Mouse (Mus musculus) hindbrain, embryonic 14.5 days (tissue): Measurements from ENCODE around the gene Bcl9. TPM values are rescaled to one million over a fixed set of nuclear protein-coding genes. Genes with fewer than 3 reads are reported as not detected.

Source experiments
- ATAC-seq: fragments of 200-750 bp; cut with Nextera tagmentation; 2 replicates; pipeline ENCODE4 v1.8.0; 2017; ENCODE audit warnings: moderate number of reproducible peaks, mild to moderate bottlenecking, moderate TSS enrichment, moderate library complexity; ENCODE audit not compliant: low FRiP score
- DNase-seq: peaks from one replicate; pipeline ENCODE4 v3.0.0-alpha.2; 2015; ENCODE audit warnings: low spot score
- H3K27ac ChIP-seq: fragments of 300-500 bp; sonication (generic); 2 replicates; pipeline ENCODE4 v1.5.1; 2014; ENCODE audit warnings: mild to moderate bottlenecking, moderate library complexity
- H3K27me3 ChIP-seq: fragments of 300-500 bp; sonication (generic); 2 replicates; pipeline ENCODE4 v1.6.1; 2014; ENCODE audit warnings: mild to moderate bottlenecking, low read length, mixed read lengths; ENCODE audit not compliant: control insufficient read depth, insufficient read depth
- H3K36me3 ChIP-seq: fragments of 300-500 bp; sonication (generic); replicated peaks from 2 replicates; pipeline ENCODE4 v1.6.1; 2014; ENCODE audit not compliant: control insufficient read depth, insufficient read depth
- H3K4me1 ChIP-seq: fragments of 300-500 bp; sonication (generic); replicated peaks from 2 replicates; pipeline ENCODE4 v1.6.1; 2014; ENCODE audit warnings: antibody characterized with exemption, low read length, mixed read lengths; ENCODE audit not compliant: control insufficient read depth, insufficient read depth
- H3K4me2 ChIP-seq: fragments of 300-500 bp; sonication (generic); replicated peaks from 2 replicates; pipeline ENCODE4 v1.6.1; 2014; ENCODE audit warnings: mild to moderate bottlenecking, moderate library complexity
- H3K4me3 ChIP-seq: fragments of 300-500 bp; sonication (generic); replicated peaks from 2 replicates; pipeline ENCODE4 v1.5.1; 2014; ENCODE audit warnings: mild to moderate bottlenecking, low read length
- H3K9ac ChIP-seq: fragments of 300-500 bp; sonication (generic); 2 replicates; pipeline ENCODE4 v1.6.1; 2014
- H3K9me3 ChIP-seq: fragments of 300-500 bp; sonication (generic); 2 replicates; pipeline ENCODE4 v1.6.1; 2016; ENCODE audit warnings: low read length; ENCODE audit not compliant: control insufficient read depth
- WGBS: fragments of 180-500 bp; shearing (Covaris S2); extraction: QIAGEN DNeasy Blood & Tissue Kit; methylation state at CpG from one replicate; pipeline ENCODE4 v1.1.7; 2014; 5-methylcytosine and 5-hydroxymethylcytosine counted together
- polyA plus RNA-seq: library from polyadenylated mRNA; unstranded; fragments of >200 nt; fragmentation: Nextera tagmentation; extraction: Ambion mirVana; gene quantifications from 2 replicates; pipeline ENCODE4 v1.2.1, GENCODE M21; 2014

Bcl9 gene
- 51.8 and 62.3 TPM in 2 replicates for polyA plus RNA-seq

GRCm38 (mm10) chr3:97297553-97298432, at the start of gene Bcl9:
Bcl9 (minus strand) TSS chr3:97297917.
- no peaks in the 10 kb centered on the region for H3K36me3 ChIP-seq
- no peaks in the 10 kb centered on the region for H3K27me3 ChIP-seq
- DNase-seq (peak; percentile 86), ATAC-seq (peak; percentile 84)
- H3K27ac ChIP-seq: peak within 1 kb of the TSS; percentile 97
- H3K4me2 ChIP-seq: peak within 1 kb of the TSS; percentile 71
- no peaks in the 10 kb centered on the region for H3K9me3 ChIP-seq
- H3K4me3 ChIP-seq: peak within 1 kb of the TSS; percentile 51
- H3K9ac ChIP-seq: peak within 1 kb of the TSS; percentile 78
- under 1% methylated on average over 21 of the region's 21 CpGs for WGBS
- H3K4me1 ChIP-seq: peaks cover 41% of the 10 kb centered on the region

- Histone ChIP-seq H3K27ac (no peak overlapping the region), H3K36me3 (no peaks in the 10 kb centered on the region), H3K9me3 (no peaks in the 10 kb centered on the region), H3K27me3 (no peaks in the 10 kb centered on the region), H3K4me1 (peaks cover 4% of the 10 kb centered on the region), H3K4me2 (no peak overlapping the region), H3K4me3 (no peak overlapping the region), H3K9ac (no peak overlapping the region)
- WGBS: 76% methylated on average over 5 of the region's 5 CpGs
- DNase-seq (no peak), ATAC-seq (no peak)
These were observed 41.5 kb upstream of the Bcl9 start for GRCm38 (mm10) chr3:97339193-97339576.

- ATAC-seq: peak; percentile 90
- Histone ChIP-seq H3K4me2 (0 out of 2 replicates have a peak overlapping the region, but pooled peaks have one; percentile 10), H3K9ac (no peak overlapping the region)
These were observed 40.9 kb upstream of the Bcl9 start for GRCm38 (mm10) chr3:97338522-97339192.

GRCm38 (mm10) chr3:97337306-97337705, 39.6 kb upstream of the Bcl9 start:
- Histone ChIP-seq H3K27me3 (no peaks in the 10 kb centered on the region), H3K9me3 (no peaks in the 10 kb centered on the region), H3K4me1 (peaks cover 4% of the 10 kb centered on the region), H3K9ac (no peak overlapping the region), H3K36me3 (no peaks in the 10 kb centered on the region), H3K4me2 (0 out of 2 replicates have a peak overlapping the region, but pooled peaks have one; percentile 12), H3K27ac (no peak overlapping the region), H3K4me3 (no peak overlapping the region)
- 49% methylated on average over 11 of the region's 11 CpGs for WGBS
- ATAC-seq (no peak), DNase-seq (no peak)

More at GRCm38 (mm10) chr3:97338522-97339192, 40.9 kb upstream of the Bcl9 start:
- Histone ChIP-seq H3K9me3 (no peaks in the 10 kb centered on the region), H3K27ac (no peak overlapping the region), H3K36me3 (no peaks in the 10 kb centered on the region), H3K4me3 (no peak overlapping the region), H3K27me3 (no peaks in the 10 kb centered on the region), H3K4me1 (peaks cover 4% of the 10 kb centered on the region)
- peak; percentile 98 for DNase-seq
- 24% methylated on average over 13 of the region's 13 CpGs for WGBS

- H3K27me3 ChIP-seq: no peaks in the 10 kb centered on the region
- 81% methylated on average over 4 of the region's 4 CpGs for WGBS
- H3K4me2 ChIP-seq: no peak overlapping the region
- ATAC-seq (no peak), DNase-seq (no peak)
- H3K9ac ChIP-seq: no peak overlapping the region
- H3K9me3 ChIP-seq: no peaks in the 10 kb centered on the region
- no peaks in the 10 kb centered on the region for H3K36me3 ChIP-seq
- no peak overlapping the region for H3K27ac ChIP-seq
- no peak overlapping the region for H3K4me3 ChIP-seq
- H3K4me1 ChIP-seq: peaks cover 4% of the 10 kb centered on the region
These were observed 38.6 kb upstream of the Bcl9 start for GRCm38 (mm10) chr3:97336331-97336730.

GRCm38 (mm10) chr3:97334618-97335017, 36.9 kb upstream of the Bcl9 start:
- H3K4me2 ChIP-seq: no peak overlapping the region
- ATAC-seq: peak; percentile 54; the same call in 1 of the 2 replicates
- 19% methylated on average over 9 of the region's 9 CpGs for WGBS

GRCm38 (mm10) chr3:97332172-97332571, 34.5 kb upstream of the Bcl9 start:
- ATAC-seq (no peak), DNase-seq (no peak)
- no peaks in the 10 kb centered on the region for H3K36me3 ChIP-seq
- H3K4me1 ChIP-seq: peaks cover 1% of the 10 kb centered on the region
- no peak overlapping the region for H3K27ac ChIP-seq
- no peak overlapping the region for H3K9ac ChIP-seq
- H3K9me3 ChIP-seq: no peaks in the 10 kb centered on the region
- no peak overlapping the region for H3K4me2 ChIP-seq
- H3K27me3 ChIP-seq: no peaks in the 10 kb centered on the region
- WGBS: 87% methylated on average over 12 of the region's 12 CpGs
- no peak overlapping the region for H3K4me3 ChIP-seq

More at GRCm38 (mm10) chr3:97334618-97335017, 36.9 kb upstream of the Bcl9 start:
- Histone ChIP-seq H3K27me3 (no peaks in the 10 kb centered on the region), H3K4me3 (no peak overlapping the region), H3K36me3 (no peaks in the 10 kb centered on the region), H3K4me1 (peaks cover 4% of the 10 kb centered on the region), H3K9me3 (no peaks in the 10 kb centered on the region), H3K27ac (no peak overlapping the region), H3K9ac (no peak overlapping the region)
- DNase-seq: peak; percentile 53

- no peak overlapping the region for H3K4me3 ChIP-seq
- H3K4me2 ChIP-seq: no peak overlapping the region
- H3K9ac ChIP-seq: no peak overlapping the region
- no peaks in the 10 kb centered on the region for H3K27me3 ChIP-seq
- H3K4me1 ChIP-seq: 0 out of 2 replicates have a peak, but pooled peaks cover 6% of the 10 kb centered on the region
- 96% methylated on average over 2 of the region's 2 CpGs for WGBS
- H3K27ac ChIP-seq: no peak overlapping the region
- no peaks in the 10 kb centered on the region for H3K9me3 ChIP-seq
- no peaks in the 10 kb centered on the region for H3K36me3 ChIP-seq
- ATAC-seq (no peak), DNase-seq (no peak)
These were observed 30.1 kb upstream of the Bcl9 start for GRCm38 (mm10) chr3:97327809-97328208.

GRCm38 (mm10) chr3:97327356-97327755, 29.6 kb upstream of the Bcl9 start:
- DNase-seq (no peak), ATAC-seq (no peak)
- no peak overlapping the region for H3K27ac ChIP-seq
- H3K4me1 ChIP-seq: 0 out of 2 replicates have a peak, but pooled peaks cover 6% of the 10 kb centered on the region
- 100% methylated on average over 1 of the region's 1 CpGs for WGBS
- H3K4me3 ChIP-seq: no peak overlapping the region
- no peaks in the 10 kb centered on the region for H3K9me3 ChIP-seq
- no peaks in the 10 kb centered on the region for H3K27me3 ChIP-seq
- no peaks in the 10 kb centered on the region for H3K36me3 ChIP-seq
- H3K4me2 ChIP-seq: no peak overlapping the region
- H3K9ac ChIP-seq: no peak overlapping the region
